Mouse (Mus musculus) kidney, adult 8-10 months (tissue): ENCODE data around the gene Mapkapk3.

Experiments used
- DNase-seq, 2 experiments: peaks; one replicate each; pipeline ENCODE4 v3.0.0; 2022

The Mapkapk3 gene

GRCm38 (mm10) chr9:107288711-107289110 is 966 bp downstream of the Mapkapk3 start:
- peak in 1 of 2 experiments; percentile 62 for DNase-seq

GRCm38 (mm10) chr9:107288105-107288650 is 1.5 kb downstream of the Mapkapk3 start:
- no peak for DNase-seq

DNA sequence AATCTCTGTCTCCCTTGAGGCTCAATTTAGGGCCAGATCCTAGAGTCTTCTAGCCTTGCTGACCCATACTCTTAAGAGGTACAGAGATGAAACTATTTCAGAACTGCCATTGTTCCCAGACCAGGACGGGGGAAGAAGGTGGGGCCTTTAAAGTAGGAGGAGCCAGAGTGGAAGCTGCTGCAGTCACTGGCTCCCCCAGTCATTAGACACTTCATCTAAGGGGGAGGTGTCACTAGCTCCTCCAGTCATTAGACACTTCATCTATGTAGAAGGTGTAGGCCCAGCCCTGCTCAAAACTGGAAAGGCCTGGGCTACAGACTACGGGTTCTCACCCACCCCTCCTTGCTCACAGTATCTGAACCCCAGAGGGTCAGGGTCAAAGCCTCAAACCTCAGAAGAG is 2.4 kb downstream of the Mapkapk3 start:
- no peak for DNase-seq

DNA sequence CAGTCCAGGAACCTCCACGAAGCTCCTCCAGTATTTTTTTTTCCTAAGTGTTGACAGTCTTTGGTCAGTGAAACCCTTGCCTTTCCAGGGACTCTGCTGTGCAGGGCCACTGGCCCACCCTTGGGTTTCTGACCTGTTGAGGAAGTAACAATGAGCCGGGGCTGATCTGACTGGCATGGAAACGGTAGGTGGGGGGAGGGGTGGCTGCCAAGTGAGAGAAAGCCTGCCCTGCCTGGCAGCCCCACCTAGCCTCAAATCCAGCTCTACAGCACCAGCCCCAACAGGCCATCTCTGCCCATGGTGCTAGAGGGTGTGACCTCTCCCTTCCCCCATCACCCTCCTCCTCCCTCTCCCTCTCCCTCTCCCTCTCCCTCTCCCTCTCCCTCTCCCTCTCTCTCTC is 4.7 kb downstream of the Mapkapk3 start:
- peak in 1 of 2 experiments; percentile 60 for DNase-seq

- DNase-seq = no peak
These were observed 6.7 kb downstream of the Mapkapk3 start for GRCm38 (mm10) chr9:107282951-107283350.

DNA sequence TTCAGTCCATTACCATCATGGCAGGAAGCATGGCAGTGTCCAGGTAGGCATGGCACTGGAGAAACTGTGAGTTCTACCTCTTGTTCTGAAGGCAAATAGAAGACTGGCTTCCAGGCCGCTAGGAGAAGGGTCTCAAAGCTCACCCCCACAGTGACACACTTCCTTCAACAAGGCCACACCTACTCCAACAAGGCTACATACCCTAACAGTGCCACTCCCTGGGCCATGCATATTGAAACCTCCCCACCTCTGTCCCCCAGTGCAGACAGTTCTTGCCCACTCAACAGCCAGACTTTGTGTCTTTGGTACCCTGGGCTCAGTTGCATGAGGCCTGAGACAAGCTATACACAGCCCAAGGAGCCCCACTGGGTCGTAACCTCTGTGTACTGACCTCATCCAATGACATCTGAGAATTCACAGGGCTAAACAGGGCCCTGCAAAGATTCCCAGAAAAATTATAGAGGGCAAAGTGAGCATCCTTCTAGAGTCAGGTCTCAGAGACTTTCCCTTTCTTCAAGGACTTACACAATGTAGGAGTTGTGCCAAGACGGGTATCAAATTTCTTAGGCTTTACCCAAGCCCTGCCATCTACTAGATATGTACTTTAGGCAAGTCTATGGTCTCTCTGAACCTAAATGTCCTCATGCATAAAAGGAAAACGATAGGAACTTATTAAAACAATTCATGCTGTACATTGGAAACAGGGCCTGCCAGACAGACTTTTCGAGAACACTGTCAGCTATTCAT is 8.3 kb downstream of the Mapkapk3 start:
- DNase-seq = no peak

GRCm38 (mm10) chr9:107280322-107281027 is 9.2 kb downstream of the Mapkapk3 start:
- no peak for DNase-seq

GRCm38 (mm10) chr9:107279378-107280321 is 10.0 kb downstream of the Mapkapk3 start:
- DNase-seq = no peak

DNA sequence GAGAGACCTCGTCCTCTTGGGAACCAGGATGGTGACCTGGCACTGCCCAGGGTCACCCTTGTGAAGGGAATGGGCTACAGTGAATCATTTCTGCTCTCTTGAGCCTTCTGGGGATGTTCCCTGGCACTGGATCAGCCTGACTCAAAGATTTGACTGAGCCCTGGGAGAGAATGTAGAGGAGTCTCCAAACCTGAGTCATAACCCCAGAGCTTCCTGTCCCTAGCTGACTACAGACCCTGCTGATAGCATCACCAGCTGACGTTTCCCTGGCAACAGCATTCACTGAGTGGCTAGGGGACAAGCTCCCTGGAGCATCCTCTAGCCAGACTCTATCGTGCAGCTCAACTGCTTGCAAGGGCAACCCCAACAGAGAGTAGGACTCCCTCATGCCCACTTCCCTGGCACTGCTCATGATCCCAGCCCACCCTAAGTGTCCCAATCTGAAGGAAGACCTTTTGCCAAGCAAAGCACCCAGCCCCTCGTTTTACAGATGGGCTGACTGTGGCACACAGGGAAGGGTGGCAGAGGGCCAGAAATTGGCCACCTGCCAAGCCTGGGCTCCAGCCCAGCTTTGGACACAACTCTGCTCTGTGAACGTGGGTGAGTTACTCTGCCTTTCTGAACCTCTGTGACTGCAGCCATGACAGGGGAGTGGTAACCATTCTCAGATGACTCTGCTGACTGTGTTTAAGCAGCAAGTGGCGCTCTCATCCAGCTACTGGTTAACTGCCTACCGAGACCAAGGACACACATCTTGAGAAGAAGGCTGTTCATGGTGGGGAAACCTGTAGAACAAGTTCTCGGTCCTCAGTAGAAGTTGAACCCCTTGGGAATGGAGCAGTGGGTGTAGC is 10.9 kb downstream of the Mapkapk3 start:
- no peak for DNase-seq

DNA sequence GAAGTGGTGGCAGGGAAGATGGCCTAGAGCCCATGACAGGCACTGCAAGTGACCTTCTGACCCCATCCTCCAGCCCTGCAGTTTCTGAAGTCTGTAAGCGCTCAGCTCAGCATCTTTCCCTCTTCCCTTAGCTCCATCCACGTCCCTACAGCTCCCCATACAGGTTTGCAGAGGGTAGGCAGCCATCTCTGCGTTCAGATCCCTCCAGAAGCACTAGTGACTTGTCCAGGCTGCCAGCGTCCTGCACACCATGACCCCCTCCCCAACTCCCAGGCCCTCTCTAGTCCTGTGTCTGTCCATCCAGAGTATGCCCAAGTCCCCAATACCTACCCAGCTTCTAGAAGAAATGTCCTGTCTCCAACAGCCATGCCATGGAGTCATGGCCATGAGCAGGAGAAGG is 11.6 kb downstream of the Mapkapk3 start:
- DNase-seq = no peak

DNA sequence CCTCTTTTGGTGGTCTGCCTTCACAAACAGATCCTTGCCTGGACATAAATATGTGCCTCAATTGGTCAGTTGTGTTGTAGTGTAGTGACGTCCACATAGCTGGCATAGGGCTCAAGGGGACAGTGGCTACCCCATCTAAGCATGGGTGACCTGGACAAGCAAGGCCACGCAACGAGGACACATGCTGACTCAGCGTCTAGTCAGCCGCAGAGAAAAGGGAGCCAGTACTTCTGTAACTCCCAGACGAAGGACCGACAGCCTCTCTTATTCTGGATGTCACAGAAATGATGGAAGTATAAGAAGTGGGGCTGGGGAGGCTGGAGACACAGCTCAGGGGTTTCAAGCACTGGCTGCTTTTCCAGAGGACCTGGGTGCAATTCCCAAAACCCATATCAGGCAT is 12.1 kb downstream of the Mapkapk3 start:
- no peak for DNase-seq

DNA sequence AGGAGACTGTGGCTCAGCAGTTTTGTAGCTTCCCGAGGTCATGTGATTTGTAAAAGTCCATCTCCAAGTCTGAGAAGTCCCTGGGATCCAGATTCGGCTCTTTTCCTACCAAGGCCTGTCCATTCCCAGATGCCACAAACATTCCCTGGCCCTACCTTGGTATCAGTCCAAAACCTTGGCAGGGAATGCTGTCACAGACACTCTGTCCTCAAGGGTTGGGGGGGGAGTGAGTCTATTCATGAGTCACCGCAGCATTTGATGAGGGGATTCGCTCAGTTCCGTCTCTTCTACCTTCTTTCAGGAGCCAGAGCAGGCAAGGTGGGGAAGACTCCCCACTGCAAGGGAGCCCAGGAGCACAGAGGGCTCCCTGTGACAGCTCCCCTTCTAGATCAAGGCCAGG is 14.0 kb downstream of the Mapkapk3 start:
- no peak for DNase-seq

- no peak for DNase-seq
These were observed 14.9 kb downstream of the Mapkapk3 start for GRCm38 (mm10) chr9:107274751-107275150.

DNA sequence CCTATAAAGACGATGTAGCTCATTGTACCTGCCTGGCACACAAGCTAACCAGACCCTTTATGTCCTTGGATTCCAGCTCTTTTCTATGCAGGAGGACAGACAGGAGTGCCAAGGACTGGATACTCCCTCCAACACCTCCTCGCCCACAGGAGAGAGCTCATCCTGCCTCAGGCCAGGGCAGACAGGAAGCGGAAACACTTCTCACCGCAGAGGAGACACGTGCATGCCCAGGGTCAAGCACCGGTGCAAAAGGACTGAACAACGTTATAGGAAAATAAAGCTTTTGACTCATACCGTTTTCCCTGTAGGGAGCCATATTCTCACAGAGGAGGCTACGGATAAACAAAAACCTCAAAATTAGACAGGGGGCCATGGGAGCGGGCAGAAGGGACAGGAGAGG is 16.5 kb downstream of the Mapkapk3 start:
- DNase-seq = no peak

DNA sequence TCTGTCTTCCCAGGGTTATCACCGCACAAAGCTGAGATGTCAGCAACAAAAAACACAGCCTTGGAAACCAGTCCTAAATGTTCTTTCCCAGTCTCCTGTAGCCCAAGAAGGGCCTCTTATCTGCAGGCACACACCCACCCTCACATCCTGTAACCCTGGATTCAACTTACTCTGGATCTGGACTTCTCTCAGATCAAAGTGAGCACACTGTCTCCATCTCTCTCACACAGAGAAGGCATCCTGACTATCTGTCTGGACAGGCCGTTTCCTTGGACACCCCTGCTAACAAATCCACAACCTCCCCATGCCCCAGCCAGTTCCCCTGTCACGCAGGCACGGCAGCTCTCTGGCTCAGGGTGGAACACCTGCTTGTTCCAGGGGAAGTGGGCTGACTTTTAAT is 17.4 kb downstream of the Mapkapk3 start:
- DNase-seq = no peak

DNA sequence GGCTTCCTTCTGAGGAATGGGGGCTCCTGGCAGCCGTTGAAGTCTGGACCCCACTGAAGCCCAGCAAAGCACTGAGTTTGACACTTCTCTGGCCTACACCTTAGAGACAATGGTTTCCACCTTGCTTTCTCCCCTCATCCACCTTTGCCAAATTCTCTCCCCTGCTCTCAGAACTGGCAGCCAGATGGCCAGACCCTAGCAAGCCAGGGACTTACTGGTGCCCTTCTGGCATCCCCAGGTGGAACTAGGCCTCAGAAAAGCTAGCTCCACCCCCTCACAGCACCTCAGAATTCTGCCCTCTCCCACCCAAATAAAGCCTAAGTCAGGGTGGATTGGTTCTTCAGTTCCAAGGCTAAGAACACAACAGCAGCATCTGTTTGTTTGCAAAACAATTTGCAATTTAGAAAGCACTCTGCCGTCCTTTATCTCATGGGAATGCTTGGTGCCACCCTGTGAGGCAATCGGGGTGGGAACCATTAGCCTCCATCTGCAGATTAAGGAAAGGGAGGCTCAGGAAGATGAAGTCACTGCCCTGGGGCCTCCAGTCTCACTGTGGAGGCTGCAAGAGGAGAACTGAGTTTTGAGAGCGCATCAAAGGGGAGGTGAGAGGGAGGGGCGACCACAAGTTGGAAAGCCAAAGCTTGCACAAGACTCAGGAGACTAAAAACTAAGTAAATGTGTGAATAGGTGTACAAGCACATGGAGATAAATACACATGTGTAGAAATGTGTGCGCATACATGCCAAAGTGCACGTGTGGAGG is 18.3 kb downstream of the Mapkapk3 start:
- DNase-seq = no peak

GRCm38 (mm10) chr9:107269772-107270171 is 19.9 kb downstream of the Mapkapk3 start:
- DNase-seq = no peak

DNA sequence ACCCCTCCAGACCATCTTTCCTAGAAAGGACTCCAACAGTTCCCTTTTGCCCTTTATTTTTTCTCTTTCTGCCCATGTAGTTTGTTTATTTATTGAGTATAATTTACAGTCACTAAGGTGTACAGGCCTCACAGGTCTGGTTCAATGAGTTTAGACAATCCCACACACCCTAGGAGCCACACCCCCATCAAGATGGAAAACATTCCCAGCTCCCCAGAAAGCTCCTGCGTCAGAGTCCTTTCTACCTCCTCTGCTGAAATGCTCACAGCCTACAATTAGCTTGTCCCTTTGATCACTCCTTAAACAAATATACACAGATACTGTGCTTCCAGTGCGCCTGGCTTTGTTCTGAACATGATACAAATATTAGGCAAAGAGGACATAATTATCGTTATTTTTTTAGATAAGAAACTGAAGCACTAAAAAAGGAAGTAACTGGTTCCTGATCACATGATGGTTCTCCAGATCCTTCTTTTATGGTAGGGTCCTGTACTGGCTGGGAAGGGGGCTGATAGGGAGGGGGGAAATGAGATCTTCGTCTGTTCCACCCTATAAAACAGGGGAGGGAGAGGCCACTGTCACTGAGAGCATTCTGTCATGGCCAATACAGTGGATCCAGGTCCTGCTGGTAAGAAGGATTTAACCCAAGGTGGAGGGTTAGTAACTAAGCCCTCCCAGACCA is 21.8 kb downstream of the Mapkapk3 start:
- no peak for DNase-seq

- no peak for DNase-seq
These were observed 22.6 kb downstream of the Mapkapk3 start for GRCm38 (mm10) chr9:107267028-107267427.

GRCm38 (mm10) chr9:107264731-107265130 is 24.9 kb downstream of the Mapkapk3 start:
- DNase-seq = no peak

GRCm38 (mm10) chr9:107263912-107264311 is 25.8 kb downstream of the Mapkapk3 start:
- no peak for DNase-seq
